Mouse (Mus musculus) cortical plate, adult 2 months (tissue): ENCODE measurements around the gene Rala. TPM values are rescaled to one million over a fixed set of nuclear protein-coding genes. Genes with fewer than 3 reads are reported as not detected.

Source experiments
- H3K27ac ChIP-seq: fragments of 200-500 bp; 2 replicates; pipeline ENCODE4 v1.5.1; 2012; ENCODE audit warnings: low read length, control low read depth, inconsistent platforms; ENCODE audit not compliant: insufficient read depth
- H3K4me1 ChIP-seq: fragments of 200-500 bp; 2 replicates; pipeline ENCODE4 v1.6.1; 2011; ENCODE audit warnings: low read length; ENCODE audit not compliant: control insufficient read depth, insufficient read depth
- H3K4me3 ChIP-seq: fragments of 200-500 bp; 2 replicates; pipeline ENCODE4 v1.5.1; 2011; ENCODE audit warnings: mild to moderate bottlenecking, low read length, control low read depth; ENCODE audit not compliant: insufficient read depth
- CTCF ChIP-seq: fragments of 200-500 bp; IDR thresholded peaks from 2 replicates; pipeline ENCODE4 v1.5.1; 2011; ENCODE audit warnings: mild to moderate bottlenecking, control low read depth, low read length; ENCODE audit not compliant: insufficient read depth; ENCODE audit errors: extremely low read depth
- POLR2A ChIP-seq: fragments of 200-500 bp; IDR thresholded peaks from 2 replicates; pipeline ENCODE4 v1.6.1; 2011; ENCODE audit warnings: mild to moderate bottlenecking, low read length, control low read depth; ENCODE audit not compliant: insufficient read depth; ENCODE audit errors: extremely low read depth
- polyA plus RNA-seq: library from polyadenylated mRNA; depleted of rRNA; stranded (reverse); fragments of >200 nt; gene quantifications from 2 replicates; pipeline ENCODE4 v1.2.3, GENCODE M21; 2012; rRNA removed

Gene Rala
- polyA plus RNA-seq: 51.7 and 53.6 TPM in 2 replicates

GRCm38 (mm10) chr13:17944078-17944917 lies at the start of gene Rala:
Gene Rala (minus strand): TSS chr13:17944239.
- peak within 1 kb of the TSS; percentile 54 for H3K4me3 ChIP-seq
- peaks cover 2% of the 10 kb centered on the region for H3K4me1 ChIP-seq
- TF ChIP-seq CTCF (no peak), POLR2A (peak; percentile 59; the same call in 1 of the 2 replicates)
- H3K27ac ChIP-seq: peak within 1 kb of the TSS; percentile 39

GRCm38 (mm10) chr13:17993515-17993847 lies 49.4 kb upstream of the Rala start:
- Histone ChIP-seq H3K4me3 (peak overlapping the region; percentile 74), H3K27ac (no peak overlapping the region), H3K4me1 (no peaks in the 10 kb centered on the region; the same call in 1 of the 2 replicates)
- TF ChIP-seq POLR2A (no peak), CTCF (no peak)

- Histone ChIP-seq H3K27ac (no peak within 1 kb of the TSS; the same call in 1 of the 2 replicates), H3K4me3 (peak within 1 kb of the TSS; percentile 74), H3K4me1 (no peaks in the 10 kb centered on the region; the same call in 1 of the 2 replicates)
- TF ChIP-seq CTCF (0 out of 2 replicates have a peak, but pooled peaks have one; percentile 9), POLR2A (peak; percentile 33; the same call in 1 of the 2 replicates)
These were observed 48.9 kb upstream of the Rala start, which contains the start of gene Yae1d1 for GRCm38 (mm10) chr13:17992697-17993514. Gene Yae1d1 (minus strand): TSS chr13:17993349.

GRCm38 (mm10) chr13:17992009-17992408 lies 48.0 kb upstream of the Rala start:
- H3K4me3 ChIP-seq: no peak overlapping the region; the same call in 1 of the 2 replicates

DNA sequence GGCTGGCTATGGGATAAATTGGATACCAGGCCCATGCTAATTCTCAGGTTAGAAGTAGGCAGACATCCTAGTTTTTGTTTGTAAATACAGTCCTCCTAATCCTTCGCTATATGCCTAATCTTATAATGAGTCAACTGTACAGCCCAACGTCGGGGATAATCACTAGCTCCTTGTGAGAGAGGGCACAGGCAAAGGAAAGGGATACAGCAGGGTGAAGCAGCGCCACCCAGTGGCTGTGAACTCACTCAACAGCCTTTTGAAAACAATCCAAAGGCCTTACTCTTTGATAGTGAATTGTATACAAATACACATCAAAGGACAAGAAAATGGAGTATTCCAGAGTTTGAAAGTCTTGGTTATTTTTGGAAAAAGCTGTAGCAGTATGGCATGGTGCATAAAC lies 39.2 kb upstream of the Rala start:
- Histone ChIP-seq H3K4me3 (no peak overlapping the region), H3K4me1 (no peaks in the 10 kb centered on the region), H3K27ac (no peak overlapping the region)
- TF ChIP-seq CTCF (peak; percentile 83), POLR2A (no peak)

More at GRCm38 (mm10) chr13:17992009-17992408, 48.0 kb upstream of the Rala start:
- Histone ChIP-seq H3K4me1 (no peaks in the 10 kb centered on the region; the same call in 1 of the 2 replicates), H3K27ac (no peak overlapping the region)
- TF ChIP-seq POLR2A (no peak), CTCF (no peak)

DNA sequence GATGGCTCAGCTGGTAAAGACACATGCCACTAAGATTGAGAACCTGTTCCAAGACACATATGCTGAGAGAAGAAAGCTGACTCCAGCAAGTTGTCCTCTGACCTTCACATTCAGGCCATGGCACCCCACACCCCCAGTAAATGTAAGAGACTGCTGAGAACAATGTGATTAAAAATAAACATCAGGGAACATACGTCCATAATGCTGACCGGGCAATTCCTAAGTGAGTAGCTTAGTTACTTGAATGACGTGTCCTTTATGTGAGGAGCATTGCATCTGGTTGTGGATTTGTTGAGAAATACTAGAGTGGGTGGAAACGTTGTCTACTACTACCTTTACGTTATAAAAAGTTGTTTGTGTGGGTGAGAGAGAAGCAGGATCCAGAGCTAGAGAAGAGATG lies 38.6 kb upstream of the Rala start:
- H3K4me1 ChIP-seq: no peaks in the 10 kb centered on the region
- TF ChIP-seq POLR2A (no peak), CTCF (no peak)

DNA sequence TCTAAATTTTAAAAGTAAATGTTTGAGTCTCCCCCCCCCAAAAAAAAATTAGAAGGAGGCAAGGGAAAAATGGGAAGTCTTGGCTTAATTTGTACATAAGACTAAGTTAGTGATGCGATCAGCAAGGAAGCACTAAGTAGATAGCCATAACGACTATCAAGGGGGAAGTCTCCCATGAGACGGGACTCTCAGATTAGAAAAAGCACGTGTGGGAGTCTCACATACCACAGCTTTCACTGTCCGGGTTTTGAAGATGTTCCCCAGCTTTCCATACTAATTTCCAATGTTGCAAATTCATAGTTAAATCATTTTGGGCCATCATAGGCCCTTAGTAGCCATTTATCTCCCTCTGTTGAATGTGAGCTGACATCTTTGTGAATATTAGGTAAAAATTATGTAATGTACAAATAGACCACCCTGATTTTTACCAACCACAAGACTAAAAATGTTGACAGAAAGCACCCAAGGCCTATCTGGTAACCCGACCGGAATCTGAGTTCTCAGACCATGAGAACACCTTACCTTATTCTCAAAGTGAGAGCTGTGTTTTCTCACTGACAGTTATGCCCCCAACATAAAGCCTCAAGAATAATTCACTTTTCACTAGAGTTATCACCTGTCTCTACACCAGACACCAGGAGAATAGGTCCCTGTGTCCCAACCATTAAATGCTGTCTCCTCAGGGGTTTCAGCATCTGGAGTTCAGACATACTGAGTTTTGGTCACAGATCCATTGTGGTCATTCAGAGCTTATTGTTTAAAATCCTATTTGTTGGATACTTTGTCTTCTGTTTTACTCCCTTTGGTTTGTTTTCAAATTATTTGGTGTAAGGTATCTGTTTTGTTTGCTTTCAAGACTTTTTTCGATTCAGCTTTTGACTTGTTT lies 33.1 kb upstream of the Rala start:
- H3K4me1 ChIP-seq: no peaks in the 10 kb centered on the region
- no peak for TF ChIP-seq CTCF

More for the DNA sequence above, 38.6 kb upstream of the Rala start:
- Histone ChIP-seq H3K27ac (no peak overlapping the region), H3K4me3 (no peak overlapping the region)

GRCm38 (mm10) chr13:17975891-17976290 lies 31.9 kb upstream of the Rala start:
- Histone ChIP-seq H3K27ac (no peak overlapping the region), H3K4me1 (no peaks in the 10 kb centered on the region), H3K4me3 (no peak overlapping the region)
- TF ChIP-seq CTCF: no peak
- TF ChIP-seq POLR2A: no peak

More for the DNA sequence above, 33.1 kb upstream of the Rala start:
- Histone ChIP-seq H3K27ac (no peak overlapping the region), H3K4me3 (no peak overlapping the region)

- TF ChIP-seq CTCF (no peak), POLR2A (no peak)
- Histone ChIP-seq H3K4me1 (no peaks in the 10 kb centered on the region), H3K4me3 (no peak overlapping the region), H3K27ac (no peak overlapping the region)
These were observed 31.4 kb upstream of the Rala start for GRCm38 (mm10) chr13:17975457-17975856.
